Mouse (Mus musculus) olfactory bulb, adult 2 months (tissue): ENCODE results near the gene Adra2b. TPM values are rescaled to one million over a fixed set of nuclear protein-coding genes. Genes with fewer than 3 reads are reported as not detected.

Experiments
- H3K27ac ChIP-seq: fragments of 200-500 bp; 2 replicates; pipeline ENCODE4 v1.5.1; 2012; ENCODE audit warnings: low read depth, low read length; ENCODE audit not compliant: insufficient read depth
- H3K4me1 ChIP-seq: fragments of 200-500 bp; 2 replicates; pipeline ENCODE4 v1.6.1; 2012; ENCODE audit warnings: low read length; ENCODE audit not compliant: control insufficient read depth, insufficient read depth
- H3K4me3 ChIP-seq: fragments of 200-500 bp; 2 replicates; pipeline ENCODE4 v1.5.1; 2012; ENCODE audit warnings: mild to moderate bottlenecking, low read depth, low read length, moderate library complexity; ENCODE audit not compliant: insufficient read depth
- CTCF ChIP-seq: fragments of 200-500 bp; IDR thresholded peaks from 2 replicates; pipeline ENCODE4 v1.5.1; 2012; ENCODE audit warnings: low read depth, mild to moderate bottlenecking, low read length, moderate library complexity; ENCODE audit not compliant: insufficient read depth
- POLR2A ChIP-seq: fragments of 200-500 bp; IDR thresholded peaks from 2 replicates; pipeline ENCODE4 v1.6.1; 2012; ENCODE audit warnings: mild to moderate bottlenecking, low read depth, low read length, moderate library complexity; ENCODE audit not compliant: insufficient read depth
- WGBS: fragments of 180-500 bp; shearing (Covaris S2); methylation state at CpG from one replicate; pipeline ENCODE4 v1.1.7; 2018; 5-methylcytosine and 5-hydroxymethylcytosine counted together
- polyA plus RNA-seq: library from polyadenylated mRNA; stranded (reverse); fragments of >200 nt; gene quantifications from 2 replicates; pipeline ENCODE4 v1.2.4, GENCODE M21; 2012; ENCODE audit warnings: low replicate concordance; ENCODE audit not compliant: missing spikeins, insufficient read depth, insufficient read length

Gene Adra2b
- polyA plus RNA-seq, 1 experiment, result not detected

- 1% methylated on average over 28 of the region's 28 CpGs for WGBS
- Histone ChIP-seq H3K4me1 (peaks cover 17% of the 10 kb centered on the region), H3K4me3 (peak overlapping the region; percentile 28), H3K27ac (no peak overlapping the region)
- TF ChIP-seq POLR2A (no peak), CTCF (no peak)
Observed at GRCm38 (mm10) chr2:127363282-127363652, 259 bp downstream of the Adra2b start.

GRCm38 (mm10) chr2:127363696-127364095 is 688 bp downstream of the Adra2b start:
- H3K4me3 ChIP-seq, result 0 out of 2 replicates have a peak overlapping the region, but pooled peaks have one; percentile 28
- H3K4me1 ChIP-seq, result peaks cover 17% of the 10 kb centered on the region
- H3K27ac ChIP-seq, result no peak overlapping the region
- TF ChIP-seq POLR2A (no peak), CTCF (no peak)
- 5% methylated on average over 20 of the region's 20 CpGs for WGBS

DNA sequence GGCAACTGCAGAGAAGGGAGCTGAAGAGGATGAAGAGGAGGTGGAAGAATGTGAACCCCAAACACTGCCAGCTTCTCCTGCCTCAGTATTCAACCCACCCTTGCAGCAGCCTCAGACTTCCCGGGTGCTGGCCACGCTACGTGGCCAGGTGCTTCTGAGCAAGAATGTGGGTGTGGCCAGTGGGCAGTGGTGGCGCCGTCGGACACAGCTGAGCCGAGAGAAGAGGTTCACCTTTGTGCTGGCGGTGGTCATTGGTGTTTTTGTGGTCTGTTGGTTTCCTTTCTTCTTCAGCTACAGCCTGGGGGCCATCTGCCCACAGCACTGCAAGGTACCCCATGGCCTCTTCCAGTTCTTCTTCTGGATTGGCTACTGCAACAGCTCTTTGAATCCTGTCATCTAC is 1.4 kb downstream of the Adra2b start:
- TF ChIP-seq CTCF (no peak), POLR2A (no peak)
- no peak overlapping the region for H3K4me3 ChIP-seq
- WGBS, result 23% methylated on average over 8 of the region's 8 CpGs
- H3K4me1 ChIP-seq, result peaks cover 17% of the 10 kb centered on the region
- H3K27ac ChIP-seq, result no peak overlapping the region

- no peak overlapping the region for H3K4me3 ChIP-seq
- TF ChIP-seq CTCF, result no peak
- TF ChIP-seq POLR2A, result no peak
- no peak overlapping the region for H3K27ac ChIP-seq
- peaks cover 36% of the 10 kb centered on the region for H3K4me1 ChIP-seq
- 82% methylated on average over 10 of the region's 10 CpGs for WGBS
Observed at GRCm38 (mm10) chr2:127367126-127367820, 4.3 kb downstream of the Adra2b start.

DNA sequence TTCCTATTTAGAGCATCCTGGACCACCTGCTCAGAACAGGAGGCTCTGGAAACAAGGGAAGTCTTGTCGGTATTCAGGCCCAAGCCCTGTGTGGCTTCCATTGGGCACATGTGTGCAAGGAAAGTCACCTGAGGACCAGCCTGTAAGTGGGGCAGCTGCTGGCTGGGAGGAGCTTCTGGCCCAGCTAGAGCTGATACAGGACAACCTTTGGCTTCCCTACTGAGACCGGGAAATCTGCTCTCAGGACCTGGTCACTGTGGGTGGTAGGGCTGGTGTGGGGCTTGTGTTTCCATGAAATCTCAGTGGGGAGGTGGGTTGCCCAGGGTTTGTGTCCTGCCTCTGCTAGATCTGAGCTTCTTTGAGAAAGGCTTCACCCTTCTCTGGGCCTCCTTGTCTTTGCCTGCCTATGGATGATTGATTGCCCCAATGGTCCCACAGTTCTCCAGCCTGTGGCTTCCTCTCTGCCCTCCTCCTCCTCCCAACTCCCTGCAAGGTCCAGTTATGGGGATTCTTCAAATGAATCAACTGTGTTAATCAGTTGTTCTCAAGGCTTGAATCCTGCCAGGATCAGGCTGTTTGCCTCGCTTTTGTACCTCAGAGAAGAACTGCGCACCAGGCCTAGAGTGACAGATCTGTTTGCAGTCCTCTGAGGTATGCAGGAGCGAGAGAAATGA is 6.8 kb downstream of the Adra2b start:
- 87% methylated on average over 5 of the region's 5 CpGs for WGBS
- Histone ChIP-seq H3K4me3 (no peak overlapping the region), H3K4me1 (peaks cover 18% of the 10 kb centered on the region), H3K27ac (no peak overlapping the region)
- TF ChIP-seq POLR2A, result no peak
- TF ChIP-seq CTCF, result no peak

- no peak overlapping the region for H3K27ac ChIP-seq
- 35% methylated on average over 9 of the region's 9 CpGs for WGBS
- TF ChIP-seq POLR2A (no peak), CTCF (no peak)
- H3K4me1 ChIP-seq, result peaks cover 21% of the 10 kb centered on the region
- no peak overlapping the region for H3K4me3 ChIP-seq
Observed at GRCm38 (mm10) chr2:127370561-127371483, 7.8 kb downstream of the Adra2b start.

DNA sequence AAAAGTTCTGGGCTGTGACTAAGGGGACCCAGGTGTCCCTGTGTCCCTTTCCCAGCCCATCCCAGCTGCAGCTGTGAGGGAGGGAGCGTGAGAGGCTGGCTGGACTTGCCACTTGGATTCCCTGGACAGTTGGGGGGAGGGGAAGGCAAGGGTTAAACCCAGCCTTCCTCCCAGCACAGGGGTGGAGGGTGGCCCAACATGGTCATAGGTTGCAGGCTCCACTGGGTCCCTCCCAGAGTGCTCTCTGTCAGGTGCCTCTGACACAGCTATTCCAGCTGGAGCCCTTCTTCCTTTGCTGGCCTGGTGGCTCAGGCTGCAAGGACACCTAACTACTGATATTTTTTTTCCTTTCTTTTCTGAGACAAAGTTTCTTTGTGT is 8.5 kb downstream of the Adra2b start:
- Histone ChIP-seq H3K4me3 (no peak overlapping the region), H3K27ac (no peak overlapping the region), H3K4me1 (peaks cover 26% of the 10 kb centered on the region)
- no peak for TF ChIP-seq CTCF
- TF ChIP-seq POLR2A, result no peak
- WGBS, result 91% methylated on average over 1 of the region's 1 CpGs

DNA sequence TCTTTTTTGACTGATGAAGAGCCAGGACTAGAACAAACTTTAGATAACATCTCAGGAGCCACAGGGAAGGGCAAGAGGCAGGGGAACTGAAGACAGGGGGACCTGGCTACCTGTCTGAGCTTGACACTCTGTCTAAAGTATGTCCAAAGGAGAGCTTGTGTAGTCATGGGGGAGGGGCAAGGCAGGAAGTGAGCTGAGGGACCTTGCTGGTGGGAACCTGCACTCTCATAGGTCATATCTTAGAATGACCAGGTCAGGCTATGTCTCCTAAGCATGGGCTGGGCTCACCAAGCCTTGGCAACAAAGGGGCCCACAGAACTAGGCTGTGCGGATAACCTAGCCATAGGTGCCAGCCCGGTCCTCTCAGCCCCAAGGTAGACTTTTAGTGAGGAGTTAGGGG is 9.1 kb downstream of the Adra2b start:
- 93% methylated on average over 2 of the region's 2 CpGs for WGBS
- H3K4me3 ChIP-seq, result no peak overlapping the region
- no peak overlapping the region for H3K27ac ChIP-seq
- peaks cover 28% of the 10 kb centered on the region for H3K4me1 ChIP-seq
- TF ChIP-seq CTCF (no peak), POLR2A (no peak)
